Mouse (Mus musculus): ENCODE measurements around the gene Pcnx3. TPM values are rescaled to one million over a fixed set of nuclear protein-coding genes. Genes with fewer than 3 reads are reported as not detected.

Pcnx3 gene
- total RNA-seq (2023): 193 to 226 TPM (median 206 TPM) in 4 replicates

GRCm38 (mm10) chr19:5688200-5689087, at the start of gene Pcnx3, which contains the start of gene Map3k11:
Pcnx3 (minus strand) TSS chr19:5688908.
Map3k11 (plus strand) TSS chr19:5688742.

GRCm38 (mm10) chr19:5729444-5729815, 40.7 kb upstream of the Pcnx3 start, which contains the start of gene Fam89b:
Fam89b (minus strand) TSS chr19:5729653.

GRCm38 (mm10) chr19:5725767-5726515, 37.2 kb upstream of the Pcnx3 start, which contains the start of gene Ehbp1l1:
Ehbp1l1 (minus strand) TSS chr19:5726317.

GRCm38 (mm10) chr19:5704163-5704800, 15.6 kb upstream of the Pcnx3 start, which contains the start of gene Kcnk7:
Kcnk7 (plus strand) TSS chr19:5704367.

GRCm38 (mm10) chr19:5662981-5663913, 25.5 kb downstream of the Pcnx3 start, which contains the start of gene Sipa1:
Sipa1 (minus strand) TSS chr19:5663707.

GRCm38 (mm10) chr19:5637069-5638047, 51.4 kb downstream of the Pcnx3 start, which contains the start of gene Rela:
Rela (plus strand) TSS chr19:5637483.

Other genes starting within 250 kb of the Pcnx3 start
- 0.41 to 2.4 TPM (median 1.2 TPM) in 4 replicates for gene Fosl1, start 241.4 kb downstream of the Pcnx3 start, total RNA-seq (2023)
- gene Ccdc85b, start 231.0 kb downstream of the Pcnx3 start, total RNA-seq (2023): 2.5 to 3.4 TPM (median 2.8 TPM) in 4 replicates
- 71.4 to 110 TPM (median 105 TPM) in 4 replicates for gene Fibp, start 228.3 kb downstream of the Pcnx3 start, total RNA-seq (2023)
- gene Ctsw, start 220.4 kb downstream of the Pcnx3 start, total RNA-seq (2023): 0.92 to 2.5 TPM (median 1.4 TPM) in 4 replicates
- not detected in 4 replicates for gene Efemp2, start 215.0 kb downstream of the Pcnx3 start, total RNA-seq (2023)
- 29.5 to 38.4 TPM (median 36.3 TPM) in 4 replicates for gene Mus81, start 200.5 kb downstream of the Pcnx3 start, total RNA-seq (2023)
- 1,244 to 1,311 TPM (median 1,302 TPM) in 4 replicates for gene Cfl1, start 198.5 kb downstream of the Pcnx3 start, total RNA-seq (2023)
- gene 1700020D05Rik, start 185.1 kb downstream of the Pcnx3 start, total RNA-seq (2023): 1.6 to 3.8 TPM (median 2.1 TPM) in 4 replicates
- gene Snx32, start 178.4 kb downstream of the Pcnx3 start, total RNA-seq (2023): 9.1 to 11.3 TPM (median 9.6 TPM) in 4 replicates
- gene Ovol1, start 128.3 kb downstream of the Pcnx3 start, total RNA-seq (2023): not detected in 4 replicates
- gene Ap5b1, start 120.9 kb downstream of the Pcnx3 start, total RNA-seq (2023): 15.4 to 17.9 TPM (median 15.7 TPM) in 4 replicates
- gene Rnaseh2c, start 87.0 kb downstream of the Pcnx3 start, total RNA-seq (2023): 75.8 to 104 TPM (median 94.4 TPM) in 4 replicates
- gene Kat5, start 78.7 kb downstream of the Pcnx3 start, total RNA-seq (2023): 102 to 119 TPM (median 114 TPM) in 4 replicates
- 140 to 161 TPM (median 148 TPM) in 4 replicates for gene Rela, start 51.4 kb downstream of the Pcnx3 start, total RNA-seq (2023)
- 565 to 597 TPM (median 588 TPM) in 4 replicates for gene Sipa1, start 25.2 kb downstream of the Pcnx3 start, total RNA-seq (2023)
- 55.2 to 63.2 TPM (median 57.8 TPM) in 4 replicates for gene Map3k11, start 166 bp downstream of the Pcnx3 start, total RNA-seq (2023)
- gene Kcnk7, start 15.5 kb upstream of the Pcnx3 start, total RNA-seq (2023): not detected in 4 replicates
- 50.4 to 54.6 TPM (median 51.6 TPM) in 4 replicates for gene Ehbp1l1, start 37.4 kb upstream of the Pcnx3 start, total RNA-seq (2023)
- 18.2 to 22.6 TPM (median 21.3 TPM) in 4 replicates for gene Fam89b, start 40.7 kb upstream of the Pcnx3 start, total RNA-seq (2023)
- not detected in 4 replicates for gene Ltbp3, start 52.0 kb upstream of the Pcnx3 start, total RNA-seq (2023)
- 78.0 to 85.4 TPM (median 79.7 TPM) in 4 replicates for gene Scyl1, start 82.5 kb upstream of the Pcnx3 start, total RNA-seq (2023)
- gene Frmd8, start 186.4 kb upstream of the Pcnx3 start, total RNA-seq (2023): 33.0 to 43.6 TPM (median 39.5 TPM) in 4 replicates
- gene Slc25a45, start 188.9 kb upstream of the Pcnx3 start, total RNA-seq (2023): 17.1 to 24.8 TPM (median 22.9 TPM) in 4 replicates
- gene Tigd3, start 205.2 kb upstream of the Pcnx3 start, total RNA-seq (2023): 1.8 to 2.4 TPM (median 2.4 TPM) in 4 replicates
- gene Dpf2, start 224.1 kb upstream of the Pcnx3 start, total RNA-seq (2023): 146 to 167 TPM (median 148 TPM) in 4 replicates
- 0.15 to 0.43 TPM (median 0.15 TPM) in 3 of 4 replicates, not detected in the other for gene Cdc42ep2, start 235.9 kb upstream of the Pcnx3 start, total RNA-seq (2023)

All from B cell, adult 62 days (primary cell).